Mouse (Mus musculus) neutrophil, adult 5-6 weeks (primary cell): ENCODE data around the gene Samd4. TPM values are rescaled to one million over a fixed set of nuclear protein-coding genes. Genes with fewer than 3 reads are reported as not detected.

Source experiments
- ATAC-seq: fragments of 151-379, 151-347 bp; 2 replicates; pipeline ENCODE4 v1.8.0; 2017; ENCODE audit warnings: mild to moderate bottlenecking, moderate TSS enrichment; ENCODE audit not compliant: insufficient number of reproducible peaks, poor library complexity, low FRiP score, severe bottlenecking; ENCODE audit errors: extremely low read depth
- total RNA-seq: library from RNA; stranded (forward); fragments of 200-1000 nt; gene quantifications from 2 replicates; pipeline ENCODE4 v1.2.3, GENCODE M21; 2017

The Samd4 gene
- total RNA-seq, 1 experiment from 2014 or later, result not detected

GRCm38 (mm10) chr14:46947644-46948043, 65.0 kb downstream of the Samd4 start:
- no peak for ATAC-seq

- ATAC-seq, result no peak
These were observed 68.1 kb downstream of the Samd4 start for GRCm38 (mm10) chr14:46950527-46951384.

GRCm38 (mm10) chr14:46952264-46952663, 69.6 kb downstream of the Samd4 start:
- ATAC-seq, result no peak

- no peak for ATAC-seq
These were observed 72.5 kb downstream of the Samd4 start for GRCm38 (mm10) chr14:46955109-46955508.

- no peak for ATAC-seq
These were observed 73.0 kb downstream of the Samd4 start for GRCm38 (mm10) chr14:46955574-46956043.

GRCm38 (mm10) chr14:46956121-46956520, 73.5 kb downstream of the Samd4 start:
- no peak for ATAC-seq

- no peak for ATAC-seq
These were observed 76.6 kb downstream of the Samd4 start for GRCm38 (mm10) chr14:46959166-46959721.

GRCm38 (mm10) chr14:46959831-46960230, 77.2 kb downstream of the Samd4 start:
- ATAC-seq, result no peak

- no peak for ATAC-seq
These were observed 80.2 kb downstream of the Samd4 start for GRCm38 (mm10) chr14:46962832-46963231.

GRCm38 (mm10) chr14:46964074-46964872, 81.6 kb downstream of the Samd4 start:
- no peak for ATAC-seq

- no peak for ATAC-seq
These were observed 83.6 kb downstream of the Samd4 start for GRCm38 (mm10) chr14:46966206-46966605.

GRCm38 (mm10) chr14:46968046-46968445, 85.4 kb downstream of the Samd4 start:
- no peak for ATAC-seq

GRCm38 (mm10) chr14:46970673-46971072, 88.0 kb downstream of the Samd4 start:
- ATAC-seq, result no peak

GRCm38 (mm10) chr14:46971802-46972201, 89.1 kb downstream of the Samd4 start:
- no peak for ATAC-seq

GRCm38 (mm10) chr14:46974874-46975273, 92.2 kb downstream of the Samd4 start:
- no peak for ATAC-seq

- ATAC-seq, result no peak
These were observed 93.3 kb downstream of the Samd4 start for GRCm38 (mm10) chr14:46975969-46976368.

- no peak for ATAC-seq
These were observed 94.1 kb downstream of the Samd4 start for GRCm38 (mm10) chr14:46976712-46977111.

GRCm38 (mm10) chr14:46977660-46978059, 95.0 kb downstream of the Samd4 start:
- ATAC-seq, result no peak

GRCm38 (mm10) chr14:46979172-46979571, 96.5 kb downstream of the Samd4 start:
- ATAC-seq, result no peak
